ENCODE assay signal across 34 mouse cellular contexts in genomic region chr17:36922715-36923114, GRCm38 (mm10). TPM values are rescaled to one million over a fixed set of nuclear protein-coding genes. Genes with fewer than 3 reads are reported as not detected.
A peak's percentile ranks its signal among the peaks of the same experiment; 100 is the strongest.
DNase-seq lines count a peak whose midpoint lies in the region; ATAC-seq lines count a peak whose summit lies in the region.
"Had no signal": no experiment of that assay in that cellular context is flagged by ENCODE, and none has a peak within 500 bp of the region (broad histone marks: within the 10 kb centered on the region; RNA-seq: fewer than 3 reads in every experiment).

No protein-coding gene starts in this region.

- peak; percentile 5 for DNase-seq in heart, adult 11 months
- peak; percentile 27 for DNase-seq in ES-CJ7 (ENCODE audit: low read depth, low spot score)
- DNase-seq in yolk sac, embryonic 10.5 days (ENCODE audit: low spot score): peak; percentile 20
- no peak for DNase-seq in right cerebral cortex, adult 2 months (ENCODE audit: low spot score in 2 of 2)
- DNase-seq in layer of hippocampus, postnatal 25 days (ENCODE audit: extremely low spot score in 1 of 2, low spot score in 1 of 2): no peak
- DNase-seq: adrenal gland, adult 2 months; adrenal gland, postnatal 10 days; adrenal gland, postnatal 25 days; B cell, adult 2 months; cerebellum, adult 11 months; cerebellum, adult 18-20 months; cerebellum, adult 8-10 months; cerebellum, adult 9-11 months; cerebellum, postnatal 14 days; cerebellum, postnatal 36 days; embryo, embryonic 11 days; forebrain, postnatal 0 days had no signal

- no peak overlapping the region for H3K9ac ChIP-seq in heart, embryonic 11.5 days (ENCODE audit: low read depth, low read length)
- H3K9ac ChIP-seq in intestine, embryonic 16.5 days (ENCODE audit: low read depth, low read length): no peak overlapping the region
- H3K9ac ChIP-seq in forebrain, embryonic 13.5 days: no peak overlapping the region
- H3K9ac ChIP-seq: embryonic facial prominence, embryonic 13.5 days; embryonic facial prominence, embryonic 15.5 days; forebrain, embryonic 12.5 days; forebrain, embryonic 15.5 days; forebrain, postnatal 0 days had no signal

- no peaks in the 10 kb centered on the region for H3K9me3 ChIP-seq in heart, embryonic 11.5 days (replicated peaks; ENCODE audit: control insufficient read depth, low read length)
- H3K9me3 ChIP-seq in intestine, embryonic 16.5 days (ENCODE audit: control insufficient read depth, low read length): no peaks in the 10 kb centered on the region
- H3K9me3 ChIP-seq in forebrain, embryonic 13.5 days (replicated peaks): no peaks in the 10 kb centered on the region
- H3K9me3 ChIP-seq: embryonic facial prominence, embryonic 13.5 days; embryonic facial prominence, embryonic 15.5 days; forebrain, embryonic 10.5 days; forebrain, embryonic 12.5 days; forebrain, embryonic 15.5 days had no signal

- WGBS in heart, embryonic 11.5 days (ENCODE audit: insufficient replicate concordance): 70% methylated on average over 4 of the region's 4 CpGs
- WGBS in intestine, embryonic 16.5 days: 73% methylated on average over 4 of the region's 4 CpGs
- WGBS in forebrain, embryonic 13.5 days: 88% methylated on average over 4 of the region's 4 CpGs

- H3K4me1 ChIP-seq in heart, embryonic 11.5 days (ENCODE audit: control insufficient read depth, insufficient read depth, low read length): no peaks in the 10 kb centered on the region
- no peaks in the 10 kb centered on the region for H3K4me1 ChIP-seq in intestine, embryonic 16.5 days (ENCODE audit: control insufficient read depth, insufficient read depth, low read length)
- no peaks in the 10 kb centered on the region for H3K4me1 ChIP-seq in forebrain, embryonic 13.5 days
- H3K4me1 ChIP-seq: embryonic facial prominence, embryonic 13.5 days; embryonic facial prominence, embryonic 15.5 days; forebrain, embryonic 10.5 days; forebrain, embryonic 12.5 days; forebrain, embryonic 15.5 days had no signal

- H3K4me3 ChIP-seq in heart, embryonic 11.5 days (ENCODE audit: low read depth, low read length): no peak overlapping the region
- no peak overlapping the region for H3K4me3 ChIP-seq in intestine, embryonic 16.5 days (ENCODE audit: low read length)
- no peak overlapping the region for H3K4me3 ChIP-seq in forebrain, embryonic 13.5 days
- H3K4me3 ChIP-seq: embryonic facial prominence, embryonic 13.5 days; embryonic facial prominence, embryonic 15.5 days; erythroblast, embryonic 14.5 days; forebrain, embryonic 10.5 days; forebrain, embryonic 12.5 days; forebrain, embryonic 15.5 days had no signal

- no peaks in the 10 kb centered on the region; the same call in 1 of the 2 replicates for H3K27me3 ChIP-seq in heart, embryonic 11.5 days (ENCODE audit: control insufficient read depth, insufficient read depth, low read length)
- no peaks in the 10 kb centered on the region for H3K27me3 ChIP-seq in intestine, embryonic 16.5 days (replicated peaks; ENCODE audit: control insufficient read depth, insufficient read depth, low read length)
- H3K27me3 ChIP-seq in forebrain, embryonic 13.5 days: no peaks in the 10 kb centered on the region
- H3K27me3 ChIP-seq: embryonic facial prominence, embryonic 15.5 days; forebrain, embryonic 15.5 days had no signal

- no peak overlapping the region for H3K4me2 ChIP-seq in heart, embryonic 11.5 days
- no peak overlapping the region for H3K4me2 ChIP-seq in intestine, embryonic 16.5 days (ENCODE audit: low read depth, low read length)
- no peak overlapping the region for H3K4me2 ChIP-seq in forebrain, embryonic 13.5 days
- H3K4me2 ChIP-seq: embryonic facial prominence, embryonic 13.5 days; embryonic facial prominence, embryonic 15.5 days; forebrain, embryonic 12.5 days; forebrain, embryonic 15.5 days had no signal

- no peak overlapping the region for H3K27ac ChIP-seq in heart, embryonic 11.5 days (ENCODE audit: low read depth, low read length)
- H3K27ac ChIP-seq in intestine, embryonic 16.5 days (ENCODE audit: low read length): no peak overlapping the region
- no peak overlapping the region for H3K27ac ChIP-seq in forebrain, embryonic 13.5 days
- H3K27ac ChIP-seq: embryonic facial prominence, embryonic 13.5 days; embryonic facial prominence, embryonic 15.5 days; forebrain, embryonic 10.5 days; forebrain, embryonic 12.5 days; forebrain, embryonic 15.5 days had no signal

- H3K36me3 ChIP-seq in heart, embryonic 11.5 days (ENCODE audit: control insufficient read depth, insufficient read depth, low read length): no peaks in the 10 kb centered on the region
- no peaks in the 10 kb centered on the region for H3K36me3 ChIP-seq in intestine, embryonic 16.5 days (ENCODE audit: control insufficient read depth, insufficient read depth, low read length)
- H3K36me3 ChIP-seq in forebrain, embryonic 13.5 days (ENCODE audit: poor library complexity, severe bottlenecking): no peaks in the 10 kb centered on the region
- H3K36me3 ChIP-seq: embryonic facial prominence, embryonic 13.5 days; embryonic facial prominence, embryonic 15.5 days; forebrain, embryonic 10.5 days; forebrain, embryonic 12.5 days; forebrain, embryonic 15.5 days had no signal

- ATAC-seq in heart, embryonic 11.5 days (replicated peaks; ENCODE audit: insufficient number of reproducible peaks, low FRiP score, low TSS enrichment): no peak
- peak; percentile 69 for ATAC-seq in intestine, embryonic 16.5 days
- no peak for ATAC-seq in forebrain, embryonic 13.5 days
- ATAC-seq: CD4-positive, CD25-positive, alpha-beta regulatory T cell, adult 4 months; forebrain, embryonic 15.5 days; forebrain, postnatal 0 days had no signal

RNA-seq across cellular contexts. Expression of gene Rnf39, which starts 20.0 kb away (rescaled TPM):
- 0.10 and 0.17 TPM in 2 replicates for polyA plus RNA-seq in heart, embryonic 11.5 days (2014; fragmentation: Nextera tagmentation; extraction: Ambion mirVana)
- 1.8 and 2.4 TPM in 2 replicates for polyA plus RNA-seq in intestine, embryonic 16.5 days (2015; fragmentation: Nextera tagmentation; extraction: Ambion mirVana)
- 1 to 10 TPM; 3.2 to 6.4 TPM for total RNA-seq in layer of hippocampus, postnatal 25 days (2021)
- 0.21 and 0.83 TPM in 2 replicates for polyA plus RNA-seq in forebrain, embryonic 13.5 days (2015; fragmentation: Nextera tagmentation; extraction: Ambion mirVana)
- total RNA-seq: CH12.LX, MEL had no signal
- polyA plus RNA-seq: CD4-positive, CD25-positive, alpha-beta regulatory T cell, adult 4 months; erythroblast, embryonic 14.5 days had no signal

RNA-seq across cellular contexts. Expression of gene Trim31, which starts 24.8 kb away (rescaled TPM):
- polyA plus RNA-seq in heart, embryonic 11.5 days (2014; fragmentation: Nextera tagmentation; extraction: Ambion mirVana): not detected in 2 replicates
- polyA plus RNA-seq in intestine, embryonic 16.5 days (2015; fragmentation: Nextera tagmentation; extraction: Ambion mirVana): 63.1 and 69.7 TPM in 2 replicates
- under 1 TPM in 1 of 2 experiments, not detected in 1; 0.15 TPM for total RNA-seq in layer of hippocampus, postnatal 25 days (2021)
- not detected in 2 replicates for polyA plus RNA-seq in forebrain, embryonic 13.5 days (2015; fragmentation: Nextera tagmentation; extraction: Ambion mirVana)
- total RNA-seq: adrenal gland, adult 2 months; adrenal gland, postnatal 10 days; adrenal gland, postnatal 25 days; adrenal gland, postnatal 4 days; CH12.LX; common myeloid progenitor, adult 5-6 weeks; ES-E14; forebrain, postnatal 0 days; MEL had no signal
- polyA plus RNA-seq: adrenal gland, adult 2 months; brain, embryonic 14.5 days; CD4-positive, CD25-positive, alpha-beta regulatory T cell, adult 4 months; embryonic facial prominence, embryonic 11.5 days; embryonic facial prominence, embryonic 13.5 days; embryonic facial prominence, embryonic 15.5 days; erythroblast, embryonic 14.5 days; forebrain, embryonic 10.5 days; forebrain, embryonic 12.5 days; forebrain, embryonic 15.5 days had no signal

RNA-seq across cellular contexts. Expression of gene Ppp1r11, which starts 28.8 kb away (rescaled TPM):
- 97.4 and 105 TPM in 2 replicates for polyA plus RNA-seq in heart, embryonic 11.5 days (2014; fragmentation: Nextera tagmentation; extraction: Ambion mirVana)
- 92.1 and 101 TPM in 2 replicates for polyA plus RNA-seq in intestine, embryonic 16.5 days (2015; fragmentation: Nextera tagmentation; extraction: Ambion mirVana)
- 100 to 1,000 TPM; 122 to 145 TPM for total RNA-seq in layer of hippocampus, postnatal 25 days (2021)
- polyA plus RNA-seq in forebrain, embryonic 13.5 days (2015; fragmentation: Nextera tagmentation; extraction: Ambion mirVana): 161 and 162 TPM in 2 replicates

RNA-seq across cellular contexts. Expression of gene Trim40, which starts 32.8 kb away (rescaled TPM):
- not detected in 2 replicates for polyA plus RNA-seq in heart, embryonic 11.5 days (2014; fragmentation: Nextera tagmentation; extraction: Ambion mirVana)
- 2.3 and 2.6 TPM in 2 replicates for polyA plus RNA-seq in intestine, embryonic 16.5 days (2015; fragmentation: Nextera tagmentation; extraction: Ambion mirVana)
- not detected for total RNA-seq in layer of hippocampus, postnatal 25 days (2021)
- not detected in 2 replicates for polyA plus RNA-seq in forebrain, embryonic 13.5 days (2015; fragmentation: Nextera tagmentation; extraction: Ambion mirVana)
- total RNA-seq: adrenal gland, postnatal 10 days; CH12.LX; common myeloid progenitor, adult 5-6 weeks had no signal
- polyA plus RNA-seq: brain, embryonic 14.5 days; CD4-positive, CD25-positive, alpha-beta regulatory T cell, adult 4 months; embryonic facial prominence, embryonic 11.5 days; embryonic facial prominence, embryonic 13.5 days; embryonic facial prominence, embryonic 15.5 days; erythroblast, embryonic 14.5 days; forebrain, embryonic 10.5 days; forebrain, embryonic 12.5 days; forebrain, embryonic 15.5 days had no signal

RNA-seq across cellular contexts. Expression of gene Znrd1, which starts 35.6 kb away (rescaled TPM):
- polyA plus RNA-seq in heart, embryonic 11.5 days (2014; fragmentation: Nextera tagmentation; extraction: Ambion mirVana): 42.9 and 44.1 TPM in 2 replicates
- 68.5 and 72.2 TPM in 2 replicates for polyA plus RNA-seq in intestine, embryonic 16.5 days (2015; fragmentation: Nextera tagmentation; extraction: Ambion mirVana)
- 10 to 100 TPM; 36.1 to 39.9 TPM for total RNA-seq in layer of hippocampus, postnatal 25 days (2021)
- 92.3 and 95.3 TPM in 2 replicates for polyA plus RNA-seq in forebrain, embryonic 13.5 days (2015; fragmentation: Nextera tagmentation; extraction: Ambion mirVana)

Comparison
In these comparisons a context has a peak if more than half of its experiments do, and no peak if none do; other contexts are left out.
1. DNase-seq: peak in heart, adult 11 months (single experiment), ES-CJ7 (single experiment) and yolk sac, embryonic 10.5 days (single experiment); none in right cerebral cortex, adult 2 months (0 of 2) and layer of hippocampus, postnatal 25 days (0 of 2).
2. RNA of gene Trim31, which starts 24.8 kb away (polyA plus RNA-seq): 63.1 to 69.7 TPM in intestine, embryonic 16.5 days; not detected in heart, embryonic 11.5 days and not detected in forebrain, embryonic 13.5 days; every median in the first group is over 10 times any median in the second.